Mouse (Mus musculus): ENCODE results near the gene Pbrm1. TPM values are rescaled to one million over a fixed set of nuclear protein-coding genes. Genes with fewer than 3 reads are reported as not detected.
A peak's percentile ranks its signal among the peaks of the same experiment; 100 is the strongest.

The Pbrm1 gene
- polyA plus RNA-seq, 1 experiment from 2014 or later, result 33.2 TPM

- WGBS (ENCODE audit: insufficient replicate concordance), result 58% methylated on average over 1 of the region's 1 CpGs
- Histone ChIP-seq H3K4me2 (ENCODE audit: low read depth, low read length) (no peak overlapping the region), H3K9me3 (ENCODE audit: low read length) (no peaks in the 10 kb centered on the region), H3K4me3 (ENCODE audit: low read depth, low read length) (no peak overlapping the region), H3K36me3 (replicated peaks; ENCODE audit: insufficient read depth, low read length) (peaks cover 66% of the 10 kb centered on the region), H3K4me1 (ENCODE audit: insufficient read depth) (no peaks in the 10 kb centered on the region), H3K27me3 (ENCODE audit: insufficient read depth, low read length) (no peaks in the 10 kb centered on the region), H3K9ac (replicated peaks) (no peak overlapping the region), H3K27ac (ENCODE audit: low read depth) (no peak overlapping the region)
- ATAC-seq, result no peak
- TF ChIP-seq EP300 (IDR thresholded peaks at IDR 0.05; ENCODE audit: low read depth) (no peak), CTCF (IDR thresholded peaks at IDR 0.05; ENCODE audit: low read depth) (peak; percentile 67)
- DNase-seq, result peak; percentile 22
Measured at GRCm38 (mm10) chr14:31062277-31062676, 43.3 kb downstream of the Pbrm1 start.

- Histone ChIP-seq H3K4me2 (ENCODE audit: low read depth, low read length) (no peak overlapping the region), H3K9me3 (ENCODE audit: low read length) (no peaks in the 10 kb centered on the region), H3K36me3 (replicated peaks; ENCODE audit: insufficient read depth, low read length) (peaks cover 59% of the 10 kb centered on the region), H3K9ac (replicated peaks) (no peak overlapping the region), H3K27ac (ENCODE audit: low read depth) (no peak overlapping the region), H3K4me3 (ENCODE audit: low read depth, low read length) (no peak overlapping the region), H3K27me3 (ENCODE audit: insufficient read depth, low read length) (no peaks in the 10 kb centered on the region), H3K4me1 (ENCODE audit: insufficient read depth) (no peaks in the 10 kb centered on the region)
- no peak for TF ChIP-seq EP300 (IDR thresholded peaks at IDR 0.05; ENCODE audit: low read depth)
- TF ChIP-seq CTCF (IDR thresholded peaks at IDR 0.05; ENCODE audit: low read depth), result no peak
- no peak for ATAC-seq
- WGBS (ENCODE audit: insufficient replicate concordance), result 76% methylated on average over 4 of the region's 4 CpGs
- no peak for DNase-seq
Measured at GRCm38 (mm10) chr14:31069086-31069733, 50.3 kb downstream of the Pbrm1 start.

- ATAC-seq, result no peak
- DNase-seq, result no peak
- Histone ChIP-seq H3K4me1 (ENCODE audit: insufficient read depth) (0 out of 2 replicates have a peak, but pooled peaks cover 2% of the 10 kb centered on the region), H3K9ac (replicated peaks) (no peak overlapping the region), H3K27ac (ENCODE audit: low read depth) (peak overlapping the region; percentile 12; the same call in 1 of the 2 replicates), H3K4me2 (ENCODE audit: low read depth, low read length) (no peak overlapping the region), H3K4me3 (ENCODE audit: low read depth, low read length) (no peak overlapping the region), H3K27me3 (ENCODE audit: insufficient read depth, low read length) (no peaks in the 10 kb centered on the region), H3K9me3 (ENCODE audit: low read length) (no peaks in the 10 kb centered on the region), H3K36me3 (replicated peaks; ENCODE audit: insufficient read depth, low read length) (peaks cover 62% of the 10 kb centered on the region)
- TF ChIP-seq CTCF (IDR thresholded peaks at IDR 0.05; ENCODE audit: low read depth) (no peak), EP300 (IDR thresholded peaks at IDR 0.05; ENCODE audit: low read depth) (no peak)
- 94% methylated on average over 3 of the region's 3 CpGs for WGBS (ENCODE audit: insufficient replicate concordance)
Measured at GRCm38 (mm10) chr14:31078597-31079208, 59.8 kb downstream of the Pbrm1 start.

GRCm38 (mm10) chr14:31079313-31080028 is 60.5 kb downstream of the Pbrm1 start:
- WGBS (ENCODE audit: insufficient replicate concordance), result 73% methylated on average over 3 of the region's 3 CpGs
- Histone ChIP-seq H3K4me1 (ENCODE audit: insufficient read depth) (0 out of 2 replicates have a peak, but pooled peaks cover 2% of the 10 kb centered on the region), H3K36me3 (replicated peaks; ENCODE audit: insufficient read depth, low read length) (peaks cover 55% of the 10 kb centered on the region), H3K9ac (replicated peaks) (no peak overlapping the region), H3K4me3 (ENCODE audit: low read depth, low read length) (no peak overlapping the region), H3K27ac (ENCODE audit: low read depth) (0 out of 2 replicates have a peak overlapping the region, but pooled peaks have one; percentile 12), H3K27me3 (ENCODE audit: insufficient read depth, low read length) (no peaks in the 10 kb centered on the region), H3K9me3 (ENCODE audit: low read length) (no peaks in the 10 kb centered on the region), H3K4me2 (ENCODE audit: low read depth, low read length) (no peak overlapping the region)
- TF ChIP-seq EP300 (IDR thresholded peaks at IDR 0.05; ENCODE audit: low read depth) (peak; percentile 78), CTCF (IDR thresholded peaks at IDR 0.05; ENCODE audit: low read depth) (no peak)
- ATAC-seq (peak; percentile 38; the same call in 1 of the 2 replicates), DNase-seq (no peak)

GRCm38 (mm10) chr14:31081147-31081546 is 62.2 kb downstream of the Pbrm1 start:
- Histone ChIP-seq H3K27ac (ENCODE audit: low read depth) (no peak overlapping the region), H3K4me3 (ENCODE audit: low read depth, low read length) (no peak overlapping the region), H3K9me3 (ENCODE audit: low read length) (no peaks in the 10 kb centered on the region), H3K4me2 (ENCODE audit: low read depth, low read length) (no peak overlapping the region), H3K36me3 (replicated peaks; ENCODE audit: insufficient read depth, low read length) (peaks cover 56% of the 10 kb centered on the region), H3K4me1 (ENCODE audit: insufficient read depth) (0 out of 2 replicates have a peak, but pooled peaks cover 2% of the 10 kb centered on the region), H3K27me3 (ENCODE audit: insufficient read depth, low read length) (no peaks in the 10 kb centered on the region), H3K9ac (replicated peaks) (no peak overlapping the region)
- DNase-seq (no peak), ATAC-seq (no peak)
- TF ChIP-seq EP300 (IDR thresholded peaks at IDR 0.05; ENCODE audit: low read depth), result no peak
- no peak for TF ChIP-seq CTCF (IDR thresholded peaks at IDR 0.05; ENCODE audit: low read depth)

- WGBS (ENCODE audit: insufficient replicate concordance), result 82% methylated on average over 6 of the region's 6 CpGs
- H3K27me3 ChIP-seq (ENCODE audit: insufficient read depth, low read length), result no peaks in the 10 kb centered on the region
- no peak overlapping the region for H3K4me3 ChIP-seq (ENCODE audit: low read depth, low read length)
- no peaks in the 10 kb centered on the region for H3K4me1 ChIP-seq (ENCODE audit: insufficient read depth)
- H3K36me3 ChIP-seq (replicated peaks; ENCODE audit: insufficient read depth, low read length), result peaks cover 75% of the 10 kb centered on the region
- TF ChIP-seq CTCF (IDR thresholded peaks at IDR 0.05; ENCODE audit: low read depth) (peak; percentile 48), EP300 (IDR thresholded peaks at IDR 0.05; ENCODE audit: low read depth) (no peak)
- H3K9me3 ChIP-seq (ENCODE audit: low read length), result no peaks in the 10 kb centered on the region
- H3K4me2 ChIP-seq (ENCODE audit: low read depth, low read length), result no peak overlapping the region
- no peak for ATAC-seq
- peak; percentile 24 for DNase-seq
- H3K9ac ChIP-seq (replicated peaks), result no peak overlapping the region
- no peak overlapping the region for H3K27ac ChIP-seq (ENCODE audit: low read depth)
Measured at GRCm38 (mm10) chr14:31087433-31087832, 68.5 kb downstream of the Pbrm1 start.
